Mouse (Mus musculus) myocyte (in vitro differentiated cells): Measurements from ENCODE around the gene Dpy19l3. TPM values are rescaled to one million over a fixed set of nuclear protein-coding genes. Genes with fewer than 3 reads are reported as not detected.

Source experiments
- H3K27me3 ChIP-seq: one replicate; pipeline ENCODE4 v1.6.1; 2011; ENCODE audit not compliant: control insufficient read depth, insufficient read depth, insufficient read length
- H3K36me3 ChIP-seq: one replicate; pipeline ENCODE4 v1.6.1; 2011; ENCODE audit not compliant: control insufficient read depth, insufficient read depth
- H3K4me2 ChIP-seq: one replicate; pipeline ENCODE4 v1.6.1; 2011; ENCODE audit warnings: low read depth, control low read depth
- H3K4me3 ChIP-seq: one replicate; pipeline ENCODE4 v1.5.1; 2011; ENCODE audit warnings: mild to moderate bottlenecking, control low read depth, moderate library complexity
- H3K79me2 ChIP-seq: one replicate; pipeline ENCODE4 v1.6.1; 2011; ENCODE audit not compliant: control insufficient read depth, insufficient read depth
- H3ac ChIP-seq: one replicate; pipeline ENCODE4 v1.6.1; 2011; ENCODE audit not compliant: control insufficient read depth, insufficient read length
- CEBPB ChIP-seq: IDR thresholded peaks from 2 replicates; pipeline ENCODE4 v1.6.1; 2011; ENCODE audit warnings: mild to moderate bottlenecking, moderate library complexity; ENCODE audit not compliant: poor library complexity, insufficient read depth, severe bottlenecking
- E2F4 ChIP-seq: IDR thresholded peaks from one replicate; pipeline ENCODE4 v1.6.1; 2011; ENCODE audit warnings: mild to moderate bottlenecking, control low read depth, moderate library complexity; ENCODE audit not compliant: insufficient read depth
- MAX ChIP-seq: IDR thresholded peaks from one replicate; pipeline ENCODE4 v1.6.1; 2011; ENCODE audit warnings: low read depth, mild to moderate bottlenecking, control low read depth
- MYOD1 ChIP-seq, 3 experiments: IDR thresholded peaks; one replicate each; pipeline ENCODE4 v1.6.1; 2011; ENCODE audit warnings: control low read depth in 2 of 3, low read depth in 2 of 3, mild to moderate bottlenecking in 2 of 3, moderate library complexity in 1 of 3; ENCODE audit not compliant: insufficient read length in 2 of 3, control insufficient read depth in 1 of 3
- MYOG ChIP-seq, 3 experiments: IDR thresholded peaks; one replicate each; pipeline ENCODE4 v1.6.1; 2011; ENCODE audit warnings: control low read depth in 2 of 3, low read depth in 2 of 3, mild to moderate bottlenecking in 2 of 3; ENCODE audit not compliant: insufficient read length in 2 of 3, control insufficient read depth in 1 of 3, insufficient read depth in 1 of 3
- POLR2A ChIP-seq: IDR thresholded peaks from one replicate; pipeline ENCODE4 v1.6.1; 2011; ENCODE audit warnings: low read depth, mild to moderate bottlenecking, control low read depth, moderate library complexity; ENCODE audit not compliant: insufficient read length
- POLR2AphosphoS2 ChIP-seq: IDR thresholded peaks from one replicate; pipeline ENCODE4 v1.6.1; 2011; ENCODE audit warnings: low read depth, control low read depth; ENCODE audit not compliant: insufficient read length
- REST ChIP-seq: IDR thresholded peaks from one replicate; pipeline ENCODE4 v1.6.1; 2011; ENCODE audit warnings: mild to moderate bottlenecking, control low read depth, moderate library complexity; ENCODE audit not compliant: insufficient read depth, insufficient read length
- SRF ChIP-seq: IDR thresholded peaks from one replicate; pipeline ENCODE4 v1.6.1; 2011; ENCODE audit warnings: low read depth; ENCODE audit not compliant: control insufficient read depth, insufficient read length
- TCF12 ChIP-seq: IDR thresholded peaks from one replicate; pipeline ENCODE4 v1.6.1; 2011; ENCODE audit warnings: mild to moderate bottlenecking, control low read depth; ENCODE audit not compliant: poor library complexity, insufficient read depth, severe bottlenecking
- TCF3 ChIP-seq: IDR thresholded peaks from one replicate; pipeline ENCODE4 v1.6.1; 2011; ENCODE audit warnings: low read depth, control low read depth; ENCODE audit not compliant: insufficient read length
- USF1 ChIP-seq: IDR thresholded peaks from one replicate; pipeline ENCODE4 v1.6.1; 2011; ENCODE audit warnings: low read depth, mild to moderate bottlenecking, control low read depth, moderate library complexity
- polyA plus RNA-seq: library from polyadenylated mRNA; unstranded; fragments of >200 nt; fragmentation: generic; extraction: Trizol; gene quantifications from one replicate; pipeline ENCODE4 v1.2.1, GENCODE M21; 2012; ENCODE audit warnings: missing spikeins

The Dpy19l3 gene
- polyA plus RNA-seq, 1 experiment = 7.8 TPM

DNA sequence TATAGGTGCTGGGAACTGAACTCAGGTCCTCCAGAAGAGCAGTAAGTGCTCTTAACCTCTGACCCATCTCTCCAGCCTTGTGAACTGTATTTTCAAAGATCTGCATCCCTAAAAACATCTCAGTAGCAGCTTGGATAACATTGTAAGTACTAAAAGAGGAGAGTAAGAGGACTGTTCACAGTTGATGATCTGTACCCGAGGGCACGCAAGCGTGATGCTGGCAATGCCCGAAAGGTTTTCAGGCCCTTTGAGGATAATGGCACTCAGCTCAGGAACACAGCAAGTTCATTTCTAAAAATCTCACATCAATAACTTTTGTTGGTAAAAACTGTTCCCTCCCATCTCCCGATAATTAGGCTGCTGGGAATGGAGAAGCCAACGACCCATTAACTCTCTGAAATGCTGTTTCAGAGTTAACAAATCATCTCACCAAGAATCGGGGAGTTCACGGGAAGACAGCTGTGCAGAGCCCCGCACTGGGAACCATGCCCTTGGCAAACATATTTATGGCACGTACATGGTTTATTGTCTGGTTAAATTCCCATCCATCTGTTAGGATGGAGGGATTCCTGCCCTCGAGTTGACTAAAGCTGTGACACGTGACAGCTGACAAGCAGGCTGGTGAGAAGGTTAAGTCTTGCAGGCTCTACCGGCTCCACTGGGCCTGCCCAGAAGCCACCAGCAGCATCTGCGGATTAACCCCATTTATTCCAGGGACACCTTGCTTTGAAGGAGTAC lies 20.8 kb downstream of the Dpy19l3 start:
- Histone ChIP-seq H3K27me3 (no peaks in the 10 kb centered on the region), H3K36me3 (no peaks in the 10 kb centered on the region), H3ac (no peak overlapping the region), H3K4me2 (no peak overlapping the region), H3K79me2 (no peaks in the 10 kb centered on the region), H3K4me3 (no peak overlapping the region)
- TF ChIP-seq MYOD1 (IDR thresholded peaks at IDR 0.05; ENCODE audit: control insufficient read depth in 1 of 3, insufficient read length in 2 of 3, low read depth in 2 of 3) (peak in 1 of 3 experiments; percentile 1), MAX (no peak)

DNA sequence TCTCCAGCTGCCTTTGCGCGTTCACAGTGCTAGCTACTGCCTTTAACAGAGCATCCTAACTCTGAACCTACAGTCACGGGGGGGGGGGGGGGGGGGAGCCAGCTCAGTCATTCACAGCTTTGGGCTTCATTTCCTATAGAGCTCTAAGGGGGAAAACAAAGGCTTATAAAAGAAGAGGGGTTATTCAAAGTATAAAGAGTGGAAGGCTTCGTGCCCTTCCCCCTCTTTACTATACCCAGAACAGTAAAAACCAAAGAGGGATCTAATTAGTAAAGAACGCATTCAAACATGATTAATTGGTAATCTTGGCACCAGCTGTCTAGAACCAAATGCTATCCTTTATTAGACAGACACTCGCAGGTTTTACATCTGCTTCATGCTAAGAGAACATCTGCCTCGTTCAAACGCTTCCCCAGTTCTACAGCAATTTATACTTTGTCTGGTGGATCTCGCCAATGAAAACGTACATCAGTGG lies 21.6 kb downstream of the Dpy19l3 start:
- TF ChIP-seq TCF12 (no peak), MYOD1 (IDR thresholded peaks at IDR 0.05; ENCODE audit: control insufficient read depth in 1 of 3, insufficient read length in 2 of 3, low read depth in 2 of 3) (no peak), TCF3 (no peak), USF1 (no peak)
- H3K36me3 ChIP-seq = no peaks in the 10 kb centered on the region
- H3K27me3 ChIP-seq = no peaks in the 10 kb centered on the region
- no peak overlapping the region for H3K4me3 ChIP-seq
- H3ac ChIP-seq = no peak overlapping the region
- H3K4me2 ChIP-seq = no peak overlapping the region
- H3K79me2 ChIP-seq = no peaks in the 10 kb centered on the region

DNA sequence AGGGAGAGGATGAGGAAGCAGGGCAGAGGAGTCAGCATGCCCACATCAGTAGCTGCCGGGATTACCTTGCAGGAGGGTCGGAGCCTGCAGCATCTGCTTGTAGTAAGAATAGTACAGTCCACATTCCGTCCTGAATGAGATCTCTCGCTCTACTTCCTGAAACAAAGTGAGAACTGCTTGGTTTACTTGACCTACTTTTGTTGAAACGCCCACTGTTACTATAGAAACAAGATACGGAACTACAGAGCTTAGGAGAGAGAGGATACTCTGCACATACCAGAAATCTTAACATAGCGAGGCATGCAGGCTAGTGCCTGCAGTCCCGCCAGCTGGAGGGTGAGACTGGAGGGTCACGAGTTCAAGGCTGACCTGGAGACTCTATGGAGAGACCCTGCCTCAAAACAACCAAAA lies 24.6 kb downstream of the Dpy19l3 start:
- H3ac ChIP-seq = no peak overlapping the region
- TF ChIP-seq SRF = no peak
- no peak for TF ChIP-seq E2F4
- TF ChIP-seq TCF3 = no peak
- TF ChIP-seq MAX = no peak
- no peak for TF ChIP-seq MYOD1 (IDR thresholded peaks at IDR 0.05; ENCODE audit: control insufficient read depth in 1 of 3, insufficient read length in 2 of 3, low read depth in 2 of 3)
- TF ChIP-seq POLR2AphosphoS2 = no peak
- TF ChIP-seq USF1 = no peak
- no peak for TF ChIP-seq REST
- no peak for TF ChIP-seq CEBPB
- no peak for TF ChIP-seq TCF12
- no peak for TF ChIP-seq MYOG (IDR thresholded peaks at IDR 0.05; ENCODE audit: control insufficient read depth in 1 of 3, insufficient read depth in 1 of 3, insufficient read length in 2 of 3, low read depth in 2 of 3)
- no peak for TF ChIP-seq POLR2A

DNA sequence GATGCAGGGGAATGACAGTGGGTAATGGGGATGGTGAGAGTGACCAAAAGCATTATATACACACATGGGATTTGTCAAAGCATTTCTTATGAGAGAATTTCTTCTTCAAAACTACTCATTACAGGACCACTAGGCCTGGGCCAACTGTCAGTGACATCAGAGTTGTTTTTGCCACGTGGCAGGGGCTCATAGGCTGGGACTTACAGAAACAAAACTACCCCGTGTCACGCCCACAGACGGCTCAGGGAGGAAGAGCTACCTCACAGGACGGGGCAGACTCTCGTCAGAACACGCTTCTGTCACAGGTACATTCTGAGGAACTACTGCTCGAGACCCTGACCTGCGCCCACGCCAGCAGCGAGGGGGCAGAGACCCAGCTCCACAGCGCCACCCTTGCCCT lies 25.9 kb downstream of the Dpy19l3 start:
- Histone ChIP-seq H3K79me2 (no peaks in the 10 kb centered on the region), H3ac (no peak overlapping the region), H3K36me3 (no peaks in the 10 kb centered on the region)

More for the DNA sequence above, 24.6 kb downstream of the Dpy19l3 start:
- Histone ChIP-seq H3K36me3 (no peaks in the 10 kb centered on the region), H3K79me2 (no peaks in the 10 kb centered on the region), H3K27me3 (no peaks in the 10 kb centered on the region), H3K4me3 (no peak overlapping the region), H3K4me2 (no peak overlapping the region)

DNA sequence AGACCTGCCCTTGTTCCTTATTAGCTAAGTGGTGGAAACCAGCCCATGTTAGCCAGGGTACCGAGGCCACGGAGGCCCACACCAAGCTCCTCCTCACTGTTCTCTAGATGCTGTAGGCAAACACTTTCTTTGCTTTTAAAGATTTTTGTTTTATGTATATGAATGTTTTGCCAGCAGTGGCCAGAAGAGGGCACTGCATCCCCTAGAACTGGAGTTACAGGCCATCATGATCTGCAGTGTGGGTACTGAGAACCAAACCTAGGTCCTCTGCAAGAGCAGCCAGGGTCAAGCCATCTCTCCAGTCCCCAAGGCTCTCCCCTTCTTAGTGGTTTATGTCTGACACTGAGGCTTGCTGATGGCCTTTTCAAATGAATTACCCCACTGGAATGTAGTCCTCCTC lies 31.2 kb downstream of the Dpy19l3 start:
- H3K4me3 ChIP-seq = no peak overlapping the region
- no peaks in the 10 kb centered on the region for H3K79me2 ChIP-seq
- no peak for TF ChIP-seq MAX
- TF ChIP-seq POLR2A = no peak
- no peak for TF ChIP-seq POLR2AphosphoS2
- TF ChIP-seq E2F4 = no peak
- TF ChIP-seq SRF = no peak
- no peak for TF ChIP-seq MYOD1 (IDR thresholded peaks at IDR 0.05; ENCODE audit: control insufficient read depth in 1 of 3, insufficient read length in 2 of 3, low read depth in 2 of 3)
- H3K4me2 ChIP-seq = no peak overlapping the region
- no peaks in the 10 kb centered on the region for H3K27me3 ChIP-seq
- H3K36me3 ChIP-seq = no peaks in the 10 kb centered on the region
- no peak overlapping the region for H3ac ChIP-seq

More for the DNA sequence above, 25.9 kb downstream of the Dpy19l3 start:
- Histone ChIP-seq H3K4me3 (no peak overlapping the region), H3K4me2 (no peak overlapping the region), H3K27me3 (no peaks in the 10 kb centered on the region)
- no peak for TF ChIP-seq TCF12
- no peak for TF ChIP-seq MAX
- TF ChIP-seq POLR2A = no peak
- no peak for TF ChIP-seq SRF
- TF ChIP-seq MYOG (IDR thresholded peaks at IDR 0.05; ENCODE audit: control insufficient read depth in 1 of 3, insufficient read depth in 1 of 3, insufficient read length in 2 of 3, low read depth in 2 of 3) = no peak
- TF ChIP-seq USF1 = no peak
- TF ChIP-seq POLR2AphosphoS2 = no peak
- no peak for TF ChIP-seq TCF3
- TF ChIP-seq REST = no peak
- TF ChIP-seq MYOD1 (IDR thresholded peaks at IDR 0.05; ENCODE audit: control insufficient read depth in 1 of 3, insufficient read length in 2 of 3, low read depth in 2 of 3) = no peak
- TF ChIP-seq E2F4 = no peak
- no peak for TF ChIP-seq CEBPB
